Mouse (Mus musculus): ENCODE results near the gene Stx8.

DNA sequence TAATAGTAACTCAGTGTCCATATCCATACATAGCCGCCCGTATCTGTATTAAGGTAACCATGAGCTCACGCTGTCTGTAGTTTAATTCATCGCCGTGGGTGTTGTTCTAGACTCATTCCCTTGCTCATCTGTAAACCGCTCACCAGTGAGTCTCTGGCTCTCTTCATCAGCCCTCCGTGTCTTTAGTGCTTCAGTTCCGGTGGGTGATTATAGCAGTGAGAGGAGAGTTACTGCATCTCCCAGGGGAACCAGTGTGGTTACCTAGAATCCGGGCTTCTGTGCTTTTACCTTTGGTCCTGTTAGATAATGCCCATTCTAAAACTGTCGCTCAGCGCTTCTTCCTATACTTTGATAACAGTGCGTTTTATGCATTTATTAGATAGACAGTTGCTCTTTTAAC is 116.8 kb downstream of the Stx8 start:
- TF ChIP-seq POLR2A (IDR thresholded peaks at IDR 0.05; ENCODE audit: extremely low read depth, insufficient read depth, low read length) = no peak
- no peak for TF ChIP-seq CTCF (IDR thresholded peaks at IDR 0.05; ENCODE audit: extremely low read depth, insufficient read depth, low read length)
